Mouse (Mus musculus): ENCODE data around the gene Tmem100.

DNA sequence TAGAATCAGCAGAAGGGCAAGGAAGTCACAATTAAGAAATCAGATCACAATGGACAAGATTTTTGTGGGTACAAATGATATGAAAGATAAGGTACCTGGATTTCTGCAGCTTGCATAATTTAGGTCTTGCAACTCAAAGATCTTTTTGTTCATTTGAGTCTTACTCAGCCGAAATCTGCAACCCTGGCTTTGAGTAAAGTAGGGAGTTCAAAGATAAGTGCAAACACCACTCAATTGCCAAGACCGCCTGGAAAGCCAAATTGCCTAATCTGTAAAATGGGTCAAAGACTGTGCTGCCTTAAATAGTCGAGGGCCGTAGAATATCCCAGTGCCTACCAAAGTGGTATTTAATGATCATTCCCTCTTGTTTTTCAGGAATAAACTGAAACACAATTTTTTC, 26.8 kb upstream of the Tmem100 start:
- TF ChIP-seq CTCF (IDR thresholded peaks at IDR 0.05), result no peak
- no peak for TF ChIP-seq POLR2A (IDR thresholded peaks at IDR 0.05; ENCODE audit: insufficient read depth, low read depth, low read length)
